Mouse (Mus musculus): ENCODE data around the gene Casz1.
A peak's percentile ranks its signal among the peaks of the same experiment; 100 is the strongest.

GRCm38 (mm10) chr4:148866812-148867470 is 62.7 kb downstream of the Casz1 start:
- TF ChIP-seq HCFC1 (IDR thresholded peaks at IDR 0.05; ENCODE audit: borderline replicate concordance, insufficient read depth, low read length) (no peak), ZNF384 (IDR thresholded peaks at IDR 0.05; ENCODE audit: low read depth, low read length) (0 out of 2 replicates have a peak, but pooled peaks have one; percentile 29)

All from ES-E14 (cell line).